Mouse (Mus musculus): Measurements from ENCODE around the gene Olfr314. TPM values are rescaled to one million over a fixed set of nuclear protein-coding genes. Genes with fewer than 3 reads are reported as not detected.
A peak's percentile ranks its signal among the peaks of the same experiment; 100 is the strongest.

The Olfr314 gene
- polyA plus RNA-seq, 1 experiment from 2014 or later = not detected

GRCm38 (mm10) chr11:58787651-58788050 lies 4.9 kb downstream of the Olfr314 start:
- Histone ChIP-seq H3K36me3 (ENCODE audit: insufficient read depth) (no peaks in the 10 kb centered on the region), H3K9me3 (ENCODE audit: low read depth, low read length) (no peaks in the 10 kb centered on the region), H3K4me3 (ENCODE audit: low read depth, low read length) (no peak overlapping the region), H3K27me3 (ENCODE audit: insufficient read depth, low read length) (no peaks in the 10 kb centered on the region), H3K27ac (ENCODE audit: low read depth) (no peak overlapping the region), H3K9ac (no peak overlapping the region), H3K4me1 (ENCODE audit: insufficient read depth) (no peaks in the 10 kb centered on the region), H3K4me2 (no peak overlapping the region)
- ATAC-seq (ENCODE audit: insufficient read depth) (no peak), DNase-seq (no peak)
- TF ChIP-seq CTCF (IDR thresholded peaks at IDR 0.05; ENCODE audit: low read depth) = no peak
- 81% methylated on average over 10 of the region's 10 CpGs for WGBS

GRCm38 (mm10) chr11:58788346-58788745 lies 5.6 kb downstream of the Olfr314 start:
- no peak overlapping the region for H3K27ac ChIP-seq (ENCODE audit: low read depth)
- H3K27me3 ChIP-seq (ENCODE audit: insufficient read depth, low read length) = no peaks in the 10 kb centered on the region
- DNase-seq (no peak), ATAC-seq (ENCODE audit: insufficient read depth) (no peak)
- H3K4me2 ChIP-seq = no peak overlapping the region
- no peak overlapping the region for H3K4me3 ChIP-seq (ENCODE audit: low read depth, low read length)
- no peaks in the 10 kb centered on the region for H3K36me3 ChIP-seq (ENCODE audit: insufficient read depth)
- H3K9me3 ChIP-seq (ENCODE audit: low read depth, low read length) = no peaks in the 10 kb centered on the region
- no peak for TF ChIP-seq CTCF (IDR thresholded peaks at IDR 0.05; ENCODE audit: low read depth)
- 76% methylated on average over 8 of the region's 8 CpGs for WGBS
- H3K9ac ChIP-seq = no peak overlapping the region
- H3K4me1 ChIP-seq (ENCODE audit: insufficient read depth) = no peaks in the 10 kb centered on the region

- 23% methylated on average over 3 of the region's 3 CpGs for WGBS
These were observed 6.8 kb downstream of the Olfr314 start for GRCm38 (mm10) chr11:58789532-58789931.

GRCm38 (mm10) chr11:58790053-58790452 lies 7.3 kb downstream of the Olfr314 start:
- no peaks in the 10 kb centered on the region for H3K9me3 ChIP-seq (ENCODE audit: low read depth, low read length)
- DNase-seq (no peak), ATAC-seq (ENCODE audit: insufficient read depth) (no peak)
- H3K4me3 ChIP-seq (ENCODE audit: low read depth, low read length) = no peak overlapping the region
- H3K36me3 ChIP-seq (ENCODE audit: insufficient read depth) = no peaks in the 10 kb centered on the region
- TF ChIP-seq CTCF (IDR thresholded peaks at IDR 0.05; ENCODE audit: low read depth) = no peak
- no peak overlapping the region for H3K9ac ChIP-seq
- no peaks in the 10 kb centered on the region for H3K27me3 ChIP-seq (ENCODE audit: insufficient read depth, low read length)
- H3K4me2 ChIP-seq = no peak overlapping the region
- WGBS = 42% methylated on average over 2 of the region's 2 CpGs
- no peak overlapping the region for H3K27ac ChIP-seq (ENCODE audit: low read depth)
- H3K4me1 ChIP-seq (ENCODE audit: insufficient read depth) = no peaks in the 10 kb centered on the region

More at GRCm38 (mm10) chr11:58789532-58789931, 6.8 kb downstream of the Olfr314 start:
- no peak overlapping the region for H3K4me2 ChIP-seq
- no peak for TF ChIP-seq CTCF (IDR thresholded peaks at IDR 0.05; ENCODE audit: low read depth)
- H3K36me3 ChIP-seq (ENCODE audit: insufficient read depth) = no peaks in the 10 kb centered on the region
- no peaks in the 10 kb centered on the region for H3K9me3 ChIP-seq (ENCODE audit: low read depth, low read length)
- H3K4me1 ChIP-seq (ENCODE audit: insufficient read depth) = no peaks in the 10 kb centered on the region
- no peak for ATAC-seq (ENCODE audit: insufficient read depth)
- no peaks in the 10 kb centered on the region for H3K27me3 ChIP-seq (ENCODE audit: insufficient read depth, low read length)
- H3K27ac ChIP-seq (ENCODE audit: low read depth) = no peak overlapping the region
- H3K9ac ChIP-seq = no peak overlapping the region
- no peak for DNase-seq
- H3K4me3 ChIP-seq (ENCODE audit: low read depth, low read length) = no peak overlapping the region

GRCm38 (mm10) chr11:58790646-58791045 lies 7.9 kb downstream of the Olfr314 start:
- 67% methylated on average over 6 of the region's 6 CpGs for WGBS
- DNase-seq = no peak

GRCm38 (mm10) chr11:58795856-58796255 lies 13.1 kb downstream of the Olfr314 start:
- Histone ChIP-seq H3K4me1 (ENCODE audit: insufficient read depth) (no peaks in the 10 kb centered on the region), H3K27me3 (ENCODE audit: insufficient read depth, low read length) (no peaks in the 10 kb centered on the region), H3K9me3 (ENCODE audit: low read depth, low read length) (no peaks in the 10 kb centered on the region), H3K9ac (no peak overlapping the region), H3K36me3 (ENCODE audit: insufficient read depth) (no peaks in the 10 kb centered on the region), H3K4me3 (ENCODE audit: low read depth, low read length) (no peak overlapping the region), H3K27ac (ENCODE audit: low read depth) (no peak overlapping the region), H3K4me2 (no peak overlapping the region)
- ATAC-seq (ENCODE audit: insufficient read depth) = no peak
- DNase-seq = no peak
- WGBS = 82% methylated on average over 2 of the region's 2 CpGs
- TF ChIP-seq CTCF (IDR thresholded peaks at IDR 0.05; ENCODE audit: low read depth) = peak; percentile 6; the same call in 1 of the 2 replicates

More at GRCm38 (mm10) chr11:58790646-58791045, 7.9 kb downstream of the Olfr314 start:
- Histone ChIP-seq H3K27ac (ENCODE audit: low read depth) (no peak overlapping the region), H3K36me3 (ENCODE audit: insufficient read depth) (no peaks in the 10 kb centered on the region), H3K4me3 (ENCODE audit: low read depth, low read length) (no peak overlapping the region), H3K9ac (no peak overlapping the region), H3K9me3 (ENCODE audit: low read depth, low read length) (no peaks in the 10 kb centered on the region), H3K4me1 (ENCODE audit: insufficient read depth) (no peaks in the 10 kb centered on the region), H3K27me3 (ENCODE audit: insufficient read depth, low read length) (no peaks in the 10 kb centered on the region), H3K4me2 (no peak overlapping the region)
- TF ChIP-seq CTCF (IDR thresholded peaks at IDR 0.05; ENCODE audit: low read depth) = no peak
- no peak for ATAC-seq (ENCODE audit: insufficient read depth)

GRCm38 (mm10) chr11:58796850-58797249 lies 14.1 kb downstream of the Olfr314 start:
- Histone ChIP-seq H3K9ac (no peak overlapping the region), H3K4me2 (no peak overlapping the region), H3K27me3 (ENCODE audit: insufficient read depth, low read length) (no peaks in the 10 kb centered on the region), H3K4me3 (ENCODE audit: low read depth, low read length) (no peak overlapping the region), H3K9me3 (ENCODE audit: low read depth, low read length) (no peaks in the 10 kb centered on the region), H3K27ac (ENCODE audit: low read depth) (no peak overlapping the region), H3K36me3 (ENCODE audit: insufficient read depth) (no peaks in the 10 kb centered on the region), H3K4me1 (ENCODE audit: insufficient read depth) (no peaks in the 10 kb centered on the region)
- WGBS = 58% methylated on average over 7 of the region's 7 CpGs
- DNase-seq (no peak), ATAC-seq (ENCODE audit: insufficient read depth) (no peak)
- TF ChIP-seq CTCF (IDR thresholded peaks at IDR 0.05; ENCODE audit: low read depth) = no peak

GRCm38 (mm10) chr11:58799747-58800146 lies 17.0 kb downstream of the Olfr314 start:
- no peak for ATAC-seq (ENCODE audit: insufficient read depth)
- Histone ChIP-seq H3K4me1 (ENCODE audit: insufficient read depth) (no peaks in the 10 kb centered on the region), H3K4me2 (no peak overlapping the region), H3K4me3 (ENCODE audit: low read depth, low read length) (no peak overlapping the region), H3K27me3 (ENCODE audit: insufficient read depth, low read length) (no peaks in the 10 kb centered on the region), H3K9me3 (ENCODE audit: low read depth, low read length) (no peaks in the 10 kb centered on the region), H3K27ac (ENCODE audit: low read depth) (no peak overlapping the region), H3K9ac (no peak overlapping the region), H3K36me3 (ENCODE audit: insufficient read depth) (no peaks in the 10 kb centered on the region)
- TF ChIP-seq CTCF (IDR thresholded peaks at IDR 0.05; ENCODE audit: low read depth) = no peak
- no peak for DNase-seq
- 66% methylated on average over 5 of the region's 5 CpGs for WGBS

Measured in lung, embryonic 14.5 days (tissue).